Mouse (Mus musculus) MEL (cell line): ENCODE data around the gene Qrfpr. TPM values are rescaled to one million over a fixed set of nuclear protein-coding genes. Genes with fewer than 3 reads are reported as not detected.

Experiments used
- DNase-seq: peaks from one replicate; pipeline ENCODE4 v3.0.0; 2011; ENCODE audit warnings: low read depth, low spot score
- H3K27ac ChIP-seq: 2 replicates; pipeline ENCODE4 v1.5.1; 2012; ENCODE audit warnings: low read depth, mild to moderate bottlenecking, control low read depth, low read length, moderate library complexity; ENCODE audit not compliant: control insufficient read depth
- H3K27me3 ChIP-seq, 2 experiments: fragments of 150-350 bp in 1 of 2; sonication (generic) in 1 of 2; 2 replicates each; pipeline ENCODE4 v1.6.1; 2012; ENCODE audit warnings: low read length in 2 of 2, mild to moderate bottlenecking in 2 of 2, improper control_type of control experiment in 1 of 2, moderate library complexity in 1 of 2; ENCODE audit not compliant: insufficient read depth in 2 of 2, control insufficient read depth in 1 of 2
- H3K36me3 ChIP-seq, 2 experiments: 2 replicates each; pipeline ENCODE4 v1.6.1; 2012 to 2014; ENCODE audit warnings: low read length in 2 of 2, improper control_type of control experiment in 1 of 2, inconsistent platforms in 1 of 2, mild to moderate bottlenecking in 1 of 2; ENCODE audit not compliant: insufficient read depth in 2 of 2, control insufficient read depth in 1 of 2
- H3K4me1 ChIP-seq, 2 experiments: fragments of 150-350 bp in 1 of 2; sonication (generic) in 1 of 2; 2 replicates each; pipeline ENCODE4 v1.6.1; 2012; ENCODE audit warnings: low read length in 2 of 2, improper control_type of control experiment in 1 of 2, mild to moderate bottlenecking in 1 of 2; ENCODE audit not compliant: insufficient read depth in 2 of 2, control insufficient read depth in 1 of 2
- H3K4me3 ChIP-seq, 2 experiments: fragments of 150-350 bp in 1 of 2; sonication (generic) in 1 of 2; 2 replicates each; pipeline ENCODE4 v1.5.1; 2012; ENCODE audit warnings: low read depth in 2 of 2, low read length in 2 of 2, mild to moderate bottlenecking in 2 of 2, moderate library complexity in 2 of 2, control low read depth in 1 of 2, improper control_type of control experiment in 1 of 2; ENCODE audit not compliant: control insufficient read depth in 1 of 2, insufficient read depth in 1 of 2
- H3K79me2 ChIP-seq: 2 replicates; pipeline ENCODE4 v1.6.1; 2012; ENCODE audit warnings: mild to moderate bottlenecking, low read length, moderate library complexity; ENCODE audit not compliant: control insufficient read depth, poor library complexity, insufficient read depth
- H3K9ac ChIP-seq: 2 replicates; pipeline ENCODE4 v1.6.1; 2012; ENCODE audit warnings: low read depth, mild to moderate bottlenecking, control low read depth, low read length, moderate library complexity; ENCODE audit not compliant: control insufficient read depth, poor library complexity, severe bottlenecking
- H3K9me3 ChIP-seq: fragments of 150-350 bp; sonication (generic); replicated peaks from 2 replicates; pipeline ENCODE4 v1.6.1; 2012; ENCODE audit warnings: mild to moderate bottlenecking, low read length, improper control_type of control experiment, moderate library complexity; ENCODE audit not compliant: insufficient read depth
- CHD1 ChIP-seq: IDR thresholded peaks from 2 replicates; pipeline ENCODE4 v1.6.1; 2012; ENCODE audit warnings: low read depth, mild to moderate bottlenecking, inconsistent platforms, low read length, improper control_type of control experiment
- CHD2 ChIP-seq: IDR thresholded peaks from 2 replicates; pipeline ENCODE4 v1.6.1; 2011; ENCODE audit warnings: low read length, improper control_type of control experiment
- E2F4 ChIP-seq: IDR thresholded peaks from 2 replicates; pipeline ENCODE4 v1.6.1; 2011; ENCODE audit warnings: low read depth, low read length, improper control_type of control experiment, borderline replicate concordance
- EP300 ChIP-seq, 2 experiments: IDR thresholded peaks; 2 replicates each; pipeline ENCODE4 v1.6.1; 2011; ENCODE audit warnings: improper control_type of control experiment in 2 of 2, low read length in 2 of 2, low read depth in 1 of 2, mild to moderate bottlenecking in 1 of 2
- ETS1 ChIP-seq: IDR thresholded peaks from 2 replicates; pipeline ENCODE4 v1.6.1; 2012; ENCODE audit warnings: low read depth, mild to moderate bottlenecking, inconsistent platforms, low read length, improper control_type of control experiment, moderate library complexity
- GATA1 ChIP-seq: IDR thresholded peaks from 2 replicates; pipeline ENCODE4 v1.6.1; 2011; ENCODE audit warnings: low read depth, low read length, improper control_type of control experiment
- HCFC1 ChIP-seq: IDR thresholded peaks from 2 replicates; pipeline ENCODE4 v1.6.1; 2012; ENCODE audit warnings: low read depth, mild to moderate bottlenecking, inconsistent platforms, low read length, improper control_type of control experiment, moderate library complexity
- JUND ChIP-seq: IDR thresholded peaks from 2 replicates; pipeline ENCODE4 v1.6.1; 2011; ENCODE audit warnings: low read depth, mild to moderate bottlenecking, improper control_type of control experiment, low read length
- MAX ChIP-seq: IDR thresholded peaks from 2 replicates; pipeline ENCODE4 v1.6.1; 2011; ENCODE audit warnings: low read length, improper control_type of control experiment
- MAZ ChIP-seq: IDR thresholded peaks from 2 replicates; pipeline ENCODE4 v1.6.1; 2012; ENCODE audit warnings: low read depth, mild to moderate bottlenecking, inconsistent platforms, low read length, improper control_type of control experiment
- MXI1 ChIP-seq: IDR thresholded peaks from 2 replicates; pipeline ENCODE4 v1.6.1; 2011; ENCODE audit warnings: mild to moderate bottlenecking, low read depth, low read length, improper control_type of control experiment
- MYC ChIP-seq: IDR thresholded peaks from 2 replicates; pipeline ENCODE4 v1.6.1; 2011; ENCODE audit warnings: low read depth, mild to moderate bottlenecking, low read length, improper control_type of control experiment, moderate library complexity
- POLR2AphosphoS2 ChIP-seq: IDR thresholded peaks from 2 replicates; pipeline ENCODE4 v1.6.1; 2011; ENCODE audit warnings: low read length, improper control_type of control experiment
- RCOR1 ChIP-seq: IDR thresholded peaks from 2 replicates; pipeline ENCODE4 v1.6.1; 2012; ENCODE audit warnings: low read depth, mild to moderate bottlenecking, inconsistent platforms, low read length, improper control_type of control experiment
- SIN3A ChIP-seq: IDR thresholded peaks from 2 replicates; pipeline ENCODE4 v1.6.1; 2012; ENCODE audit warnings: low read length, improper control_type of control experiment, inconsistent platforms
- SMC3 ChIP-seq: IDR thresholded peaks from 2 replicates; pipeline ENCODE4 v1.6.1; 2011; ENCODE audit warnings: low read depth, low read length, improper control_type of control experiment
- TBP ChIP-seq: IDR thresholded peaks from 2 replicates; pipeline ENCODE4 v1.8.0; 2011; ENCODE audit warnings: low read depth, low read length, improper control_type of control experiment
- TCF12 ChIP-seq: IDR thresholded peaks from 2 replicates; pipeline ENCODE4 v1.6.1; 2014; ENCODE audit warnings: low read depth, mild to moderate bottlenecking, inconsistent platforms, low read length, improper control_type of control experiment, moderate library complexity
- USF2 ChIP-seq, 2 experiments: IDR thresholded peaks; 2 replicates each; pipeline ENCODE4 v1.6.1; 2011 to 2012; ENCODE audit warnings: improper control_type of control experiment in 2 of 2, low read length in 2 of 2, borderline replicate concordance in 1 of 2, inconsistent platforms in 1 of 2, low read depth in 1 of 2, mild to moderate bottlenecking in 1 of 2; ENCODE audit not compliant: insufficient read depth in 1 of 2
- ZC3H11A ChIP-seq: IDR thresholded peaks from 2 replicates; pipeline ENCODE4 v1.6.1; 2012; ENCODE audit warnings: low read depth, mild to moderate bottlenecking, inconsistent platforms, low read length, improper control_type of control experiment
- polyA plus RNA-seq, 2 experiments: library from polyadenylated mRNA; stranded (reverse) in 1 of 2; unstranded in 1 of 2; fragments of >175 nt in 1 of 2; fragments of >200 nt in 1 of 2; gene quantifications; 2 replicates each; pipeline versions ENCODE4 v1.2.1 to v1.2.4; 2012; ENCODE audit warnings: low replicate concordance in 2 of 2, low read depth in 1 of 2; ENCODE audit not compliant: insufficient read length in 2 of 2, insufficient read depth in 1 of 2, missing spikeins in 1 of 2
- total RNA-seq: library from RNA; depleted of rRNA; stranded (reverse); fragments of 300-350 nt; gene quantifications from 2 replicates; pipeline ENCODE4 v1.2.3, GENCODE M21; 2012

Qrfpr gene
- total and polyA plus RNA-seq, 3 experiments: not detected

DNA sequence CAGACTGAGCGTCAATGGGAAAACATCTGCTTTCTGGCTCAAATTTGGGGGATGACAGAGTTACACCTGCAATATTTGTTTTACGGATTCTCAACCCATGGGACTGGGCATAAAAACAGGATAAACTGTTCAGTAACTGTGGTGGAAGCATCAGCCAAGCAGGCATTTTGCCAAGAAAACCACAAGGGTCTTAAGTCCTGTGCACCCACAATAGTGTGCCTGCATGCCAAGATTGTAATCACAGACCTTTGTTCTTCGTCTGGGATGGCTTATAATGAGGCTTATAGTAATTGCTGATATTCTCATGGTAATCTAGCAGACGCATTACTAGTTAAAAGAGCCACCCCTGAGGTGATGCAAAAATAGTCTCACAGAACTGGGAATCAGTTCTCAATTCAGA lies 41.2 kb upstream of the Qrfpr start:
- Histone ChIP-seq H3K79me2 (no peaks in the 10 kb centered on the region; the same call in 1 of the 2 replicates), H3K9me3 (no peaks in the 10 kb centered on the region), H3K27ac (no peak overlapping the region), H3K4me3 (no peak overlapping the region), H3K9ac (no peak overlapping the region), H3K36me3 (no peaks in the 10 kb centered on the region), H3K4me1 (no peaks in the 10 kb centered on the region), H3K27me3 (no peaks in the 10 kb centered on the region)
- TF ChIP-seq JUND (no peak), GATA1 (no peak), EP300 (IDR thresholded peaks at IDR 0.05; ENCODE audit: low read depth in 1 of 2, low read length in 2 of 2) (no peak), TCF12 (no peak), RCOR1 (no peak), POLR2AphosphoS2 (no peak)
- no peak for DNase-seq

GRCm38 (mm10) chr3:36250585-36250984 lies 28.5 kb upstream of the Qrfpr start:
- H3K9ac ChIP-seq: no peak overlapping the region
- H3K27ac ChIP-seq: no peak overlapping the region
- peaks cover 0 to 2% of the 10 kb centered on the region in 2 experiments; a peak in 2 of 4 replicates for H3K27me3 ChIP-seq
- no peaks in the 10 kb centered on the region for H3K9me3 ChIP-seq
- no peaks in the 10 kb centered on the region for H3K4me1 ChIP-seq
- no peak overlapping the region for H3K4me3 ChIP-seq
- H3K79me2 ChIP-seq: no peaks in the 10 kb centered on the region
- TF ChIP-seq E2F4: no peak
- no peak for TF ChIP-seq MAX
- no peak for TF ChIP-seq HCFC1
- TF ChIP-seq SIN3A: no peak
- no peak for TF ChIP-seq JUND
- no peak for TF ChIP-seq MAZ
- TF ChIP-seq RCOR1: no peak
- TF ChIP-seq CHD1: no peak
- TF ChIP-seq ETS1: no peak
- no peak for TF ChIP-seq USF2 (IDR thresholded peaks at IDR 0.05; ENCODE audit: borderline replicate concordance in 1 of 2, insufficient read depth in 1 of 2, low read depth in 1 of 2, low read length in 2 of 2)
- TF ChIP-seq MYC: no peak
- TF ChIP-seq TBP: no peak
- no peak for TF ChIP-seq ZC3H11A
- no peak for TF ChIP-seq MXI1
- TF ChIP-seq SMC3: no peak
- TF ChIP-seq CHD2: no peak
- TF ChIP-seq, all 39 proteins: peak for 0
- no peaks in the 10 kb centered on the region for H3K36me3 ChIP-seq
- no peak for DNase-seq
